Mouse (Mus musculus) layer of hippocampus, postnatal 25 days (tissue): ENCODE results near the gene Calm2. TPM values are rescaled to one million over a fixed set of nuclear protein-coding genes. Genes with fewer than 3 reads are reported as not detected.

Source experiments
- DNase-seq, 2 experiments: peaks; one replicate each; pipeline ENCODE4 v3.0.0; 2022; ENCODE audit warnings: mixed read lengths in 2 of 2, low spot score in 1 of 2; ENCODE audit errors: extremely low spot score in 1 of 2
- total RNA-seq, 2 experiments: library from RNA; stranded (reverse); gene quantifications; 2 replicates each; pipeline ENCODE4 v1.2.3; 2021

The Calm2 gene
- total RNA-seq, result 1,000 to 10,000 TPM; 2,126 to 2,271 TPM

- DNase-seq, result peak; percentile 97 to 98
Observed at GRCm38 (mm10) chr17:87446767-87447611, at the start of gene Calm2. Gene Calm2 (minus strand): TSS chr17:87446935.

GRCm38 (mm10) chr17:87495504-87495903 is 48.8 kb upstream of the Calm2 start:
- DNase-seq, result no peak

GRCm38 (mm10) chr17:87494310-87494709 is 47.6 kb upstream of the Calm2 start:
- no peak for DNase-seq

GRCm38 (mm10) chr17:87492286-87492685 is 45.6 kb upstream of the Calm2 start:
- DNase-seq, result no peak

GRCm38 (mm10) chr17:87490295-87490694 is 43.6 kb upstream of the Calm2 start:
- DNase-seq, result no peak

- no peak for DNase-seq
Observed at GRCm38 (mm10) chr17:87485751-87486150, 39.0 kb upstream of the Calm2 start.

GRCm38 (mm10) chr17:87482867-87483266 is 36.1 kb upstream of the Calm2 start:
- no peak for DNase-seq

- no peak for DNase-seq
Observed at GRCm38 (mm10) chr17:87478569-87478968, 31.8 kb upstream of the Calm2 start.

- DNase-seq, result no peak
Observed at GRCm38 (mm10) chr17:87477611-87478010, 30.9 kb upstream of the Calm2 start.

GRCm38 (mm10) chr17:87475356-87475755 is 28.6 kb upstream of the Calm2 start:
- DNase-seq, result no peak

- DNase-seq, result no peak
Observed at GRCm38 (mm10) chr17:87474501-87474795, 27.7 kb upstream of the Calm2 start.

GRCm38 (mm10) chr17:87473736-87474500 is 27.2 kb upstream of the Calm2 start:
- peak in 1 of 2 experiments; percentile 51 for DNase-seq

GRCm38 (mm10) chr17:87473441-87473735 is 26.7 kb upstream of the Calm2 start:
- DNase-seq, result no peak

GRCm38 (mm10) chr17:87472879-87473278 is 26.1 kb upstream of the Calm2 start:
- no peak for DNase-seq

- DNase-seq, result no peak
Observed at GRCm38 (mm10) chr17:87471661-87472060, 24.9 kb upstream of the Calm2 start.

GRCm38 (mm10) chr17:87470797-87471196 is 24.1 kb upstream of the Calm2 start:
- no peak for DNase-seq

- DNase-seq, result no peak
Observed at GRCm38 (mm10) chr17:87470282-87470681, 23.5 kb upstream of the Calm2 start.

- DNase-seq, result no peak
Observed at GRCm38 (mm10) chr17:87469428-87469827, 22.7 kb upstream of the Calm2 start.

GRCm38 (mm10) chr17:87468616-87469015 is 21.9 kb upstream of the Calm2 start:
- no peak for DNase-seq

GRCm38 (mm10) chr17:87461499-87461896 is 14.8 kb upstream of the Calm2 start:
- no peak for DNase-seq

GRCm38 (mm10) chr17:87460669-87461498 is 14.1 kb upstream of the Calm2 start:
- DNase-seq, result no peak
